Mouse (Mus musculus): ENCODE results near the gene Slc25a24. TPM values are rescaled to one million over a fixed set of nuclear protein-coding genes. Genes with fewer than 3 reads are reported as not detected.

The Slc25a24 gene
- polyA plus RNA-seq, 1 experiment from 2014 or later, result 24.0 TPM

DNA sequence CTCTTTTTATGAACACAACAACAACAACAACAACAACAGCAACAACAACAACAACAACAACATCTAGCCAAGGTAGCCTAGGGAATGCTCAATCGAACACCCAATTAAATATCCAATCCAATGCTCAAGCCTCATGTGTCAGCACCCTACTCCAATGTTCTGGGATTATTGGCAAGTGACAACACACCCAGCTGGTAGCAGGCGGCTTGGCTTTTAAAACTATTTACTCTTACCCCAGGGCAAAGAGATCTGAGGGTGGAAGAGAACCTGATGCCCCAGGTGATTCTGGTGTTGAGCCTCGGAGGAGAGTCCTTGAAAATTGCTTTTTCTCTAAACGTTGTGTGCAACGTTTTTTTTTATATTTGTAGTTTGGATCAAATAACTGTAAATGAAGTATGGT lies 51.4 kb downstream of the Slc25a24 start:
- no peaks in the 10 kb centered on the region for H3K27me3 ChIP-seq (ENCODE audit: control insufficient read depth, insufficient read depth, low read length)
- no peaks in the 10 kb centered on the region for H3K9me3 ChIP-seq (ENCODE audit: control insufficient read depth, low read length)
- no peak overlapping the region for H3K9ac ChIP-seq (ENCODE audit: low read length)
- peaks cover 2% of the 10 kb centered on the region; the same call in 1 of the 2 replicates for H3K36me3 ChIP-seq (ENCODE audit: control insufficient read depth, insufficient read depth, low read length)
- H3K4me1 ChIP-seq (replicated peaks; ENCODE audit: control insufficient read depth, insufficient read depth), result no peaks in the 10 kb centered on the region
- H3K4me3 ChIP-seq (ENCODE audit: low read depth, low read length), result no peak overlapping the region
- WGBS, result 65% methylated on average over 5 of the region's 5 CpGs
- ATAC-seq (ENCODE audit: low FRiP score, low TSS enrichment) (no peak), DNase-seq (ENCODE audit: low spot score) (no peak)
- no peak overlapping the region for H3K4me2 ChIP-seq (replicated peaks; ENCODE audit: low read depth)
- no peak overlapping the region for H3K27ac ChIP-seq (replicated peaks)
- TF ChIP-seq CTCF (IDR thresholded peaks at IDR 0.05; ENCODE audit: low read depth) (no peak), EP300 (optimal IDR thresholded peaks at IDR 0.05) (no peak)

GRCm38 (mm10) chr3:109178705-109179104 lies 55.8 kb downstream of the Slc25a24 start:
- no peaks in the 10 kb centered on the region for H3K4me1 ChIP-seq (replicated peaks; ENCODE audit: control insufficient read depth, insufficient read depth)
- no peak overlapping the region for H3K27ac ChIP-seq (replicated peaks)
- H3K4me2 ChIP-seq (replicated peaks; ENCODE audit: low read depth), result no peak overlapping the region
- H3K4me3 ChIP-seq (ENCODE audit: low read depth, low read length), result no peak overlapping the region
- no peaks in the 10 kb centered on the region for H3K27me3 ChIP-seq (ENCODE audit: control insufficient read depth, insufficient read depth, low read length)
- WGBS, result 44% methylated on average over 6 of the region's 6 CpGs
- DNase-seq (ENCODE audit: low spot score), result no peak
- H3K36me3 ChIP-seq (ENCODE audit: control insufficient read depth, insufficient read depth, low read length), result no peaks in the 10 kb centered on the region
- H3K9me3 ChIP-seq (ENCODE audit: control insufficient read depth, low read length), result no peaks in the 10 kb centered on the region
- no peak for TF ChIP-seq EP300 (optimal IDR thresholded peaks at IDR 0.05)
- no peak for TF ChIP-seq CTCF (IDR thresholded peaks at IDR 0.05; ENCODE audit: low read depth)
- ATAC-seq (ENCODE audit: low FRiP score, low TSS enrichment), result no peak
- no peak overlapping the region for H3K9ac ChIP-seq (ENCODE audit: low read length)

DNA sequence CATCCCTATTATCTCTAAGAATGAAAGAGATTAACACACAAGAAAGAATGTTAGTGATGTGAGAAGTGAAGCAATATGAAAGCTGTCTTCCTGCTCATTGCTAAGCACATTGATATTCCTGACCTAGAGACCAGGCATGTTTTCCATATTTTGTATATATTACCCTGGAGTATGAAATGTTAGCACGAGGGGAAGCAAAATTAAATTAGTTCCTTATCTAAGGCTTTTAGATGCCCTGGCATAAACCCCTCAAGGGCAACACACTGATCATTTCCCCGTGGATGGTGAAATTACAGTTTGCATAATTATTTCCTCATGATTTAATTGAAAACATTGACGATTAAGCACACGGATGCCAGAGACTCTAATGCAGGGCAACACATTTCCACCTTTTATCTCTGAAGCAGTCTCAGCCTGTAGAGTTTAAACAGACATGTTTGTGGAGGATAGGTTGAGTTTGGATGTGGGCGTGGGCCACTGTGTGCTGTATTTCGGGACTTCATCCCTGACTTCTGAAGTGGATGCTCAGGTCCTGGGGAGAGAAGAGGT lies 56.7 kb downstream of the Slc25a24 start:
- DNase-seq (ENCODE audit: low spot score), result no peak
- ATAC-seq (ENCODE audit: low FRiP score, low TSS enrichment), result no peak

GRCm38 (mm10) chr3:109196166-109196565 lies 73.2 kb downstream of the Slc25a24 start:
- H3K4me3 ChIP-seq (ENCODE audit: low read depth, low read length), result no peak overlapping the region
- 57% methylated on average over 2 of the region's 2 CpGs for WGBS
- H3K36me3 ChIP-seq (ENCODE audit: control insufficient read depth, insufficient read depth, low read length), result no peaks in the 10 kb centered on the region
- no peak overlapping the region for H3K27ac ChIP-seq (replicated peaks)
- no peak overlapping the region for H3K4me2 ChIP-seq (replicated peaks; ENCODE audit: low read depth)
- no peak for TF ChIP-seq EP300 (optimal IDR thresholded peaks at IDR 0.05)
- TF ChIP-seq CTCF (IDR thresholded peaks at IDR 0.05; ENCODE audit: low read depth), result no peak
- no peaks in the 10 kb centered on the region for H3K27me3 ChIP-seq (ENCODE audit: control insufficient read depth, insufficient read depth, low read length)
- no peak for DNase-seq (ENCODE audit: low spot score)
- no peaks in the 10 kb centered on the region for H3K9me3 ChIP-seq (ENCODE audit: control insufficient read depth, low read length)
- no peaks in the 10 kb centered on the region for H3K4me1 ChIP-seq (replicated peaks; ENCODE audit: control insufficient read depth, insufficient read depth)
- H3K9ac ChIP-seq (ENCODE audit: low read length), result no peak overlapping the region
- no peak for ATAC-seq (ENCODE audit: low FRiP score, low TSS enrichment)

More for the DNA sequence above, 56.7 kb downstream of the Slc25a24 start:
- Histone ChIP-seq H3K4me3 (ENCODE audit: low read depth, low read length) (no peak overlapping the region), H3K9me3 (ENCODE audit: control insufficient read depth, low read length) (no peaks in the 10 kb centered on the region), H3K27ac (replicated peaks) (no peak overlapping the region), H3K4me2 (replicated peaks; ENCODE audit: low read depth) (no peak overlapping the region), H3K4me1 (replicated peaks; ENCODE audit: control insufficient read depth, insufficient read depth) (no peaks in the 10 kb centered on the region), H3K36me3 (ENCODE audit: control insufficient read depth, insufficient read depth, low read length) (no peaks in the 10 kb centered on the region), H3K9ac (ENCODE audit: low read length) (no peak overlapping the region), H3K27me3 (ENCODE audit: control insufficient read depth, insufficient read depth, low read length) (no peaks in the 10 kb centered on the region)
- TF ChIP-seq EP300 (optimal IDR thresholded peaks at IDR 0.05) (no peak), CTCF (IDR thresholded peaks at IDR 0.05; ENCODE audit: low read depth) (no peak)
- 70% methylated on average over 6 of the region's 6 CpGs for WGBS

DNA sequence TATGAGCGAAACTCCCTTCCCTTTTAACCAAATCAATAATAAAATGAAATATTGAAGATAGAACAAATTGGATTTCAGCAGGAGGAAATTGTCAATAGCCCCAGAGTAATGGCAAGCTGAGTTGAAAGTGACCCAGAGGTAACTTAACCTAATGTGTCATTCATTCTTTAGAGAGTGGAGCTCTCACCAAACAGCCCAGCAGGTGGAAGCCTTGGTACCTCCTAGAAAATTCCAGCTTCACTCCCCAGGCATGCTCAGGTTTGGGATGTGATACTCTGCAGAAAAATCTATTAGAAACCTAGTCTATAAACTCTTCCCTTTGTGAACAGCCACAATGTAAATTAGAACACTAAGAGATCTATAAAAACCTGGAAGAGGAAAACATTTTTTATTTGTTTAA lies 76.3 kb downstream of the Slc25a24 start:
- H3K4me1 ChIP-seq (replicated peaks; ENCODE audit: control insufficient read depth, insufficient read depth), result no peaks in the 10 kb centered on the region
- no peaks in the 10 kb centered on the region for H3K9me3 ChIP-seq (ENCODE audit: control insufficient read depth, low read length)
- 89% methylated on average over 1 of the region's 1 CpGs for WGBS
- TF ChIP-seq EP300 (optimal IDR thresholded peaks at IDR 0.05) (no peak), CTCF (IDR thresholded peaks at IDR 0.05; ENCODE audit: low read depth) (peak; percentile 46)
- H3K4me3 ChIP-seq (ENCODE audit: low read depth, low read length), result no peak overlapping the region
- H3K27me3 ChIP-seq (ENCODE audit: control insufficient read depth, insufficient read depth, low read length), result no peaks in the 10 kb centered on the region
- ATAC-seq (ENCODE audit: low FRiP score, low TSS enrichment) (no peak), DNase-seq (ENCODE audit: low spot score) (no peak)
- H3K27ac ChIP-seq (replicated peaks), result no peak overlapping the region
- no peaks in the 10 kb centered on the region for H3K36me3 ChIP-seq (ENCODE audit: control insufficient read depth, insufficient read depth, low read length)
- no peak overlapping the region for H3K9ac ChIP-seq (ENCODE audit: low read length)
- H3K4me2 ChIP-seq (replicated peaks; ENCODE audit: low read depth), result no peak overlapping the region

GRCm38 (mm10) chr3:109212322-109212721 lies 89.4 kb downstream of the Slc25a24 start:
- no peaks in the 10 kb centered on the region for H3K36me3 ChIP-seq (ENCODE audit: control insufficient read depth, insufficient read depth, low read length)
- ATAC-seq (ENCODE audit: low FRiP score, low TSS enrichment) (no peak), DNase-seq (ENCODE audit: low spot score) (no peak)
- H3K27me3 ChIP-seq (ENCODE audit: control insufficient read depth, insufficient read depth, low read length), result no peaks in the 10 kb centered on the region
- H3K9ac ChIP-seq (ENCODE audit: low read length), result no peak overlapping the region
- 90% methylated on average over 3 of the region's 3 CpGs for WGBS
- H3K4me2 ChIP-seq (replicated peaks; ENCODE audit: low read depth), result no peak overlapping the region
- H3K27ac ChIP-seq (replicated peaks), result no peak overlapping the region
- H3K9me3 ChIP-seq (ENCODE audit: control insufficient read depth, low read length), result no peaks in the 10 kb centered on the region
- no peak overlapping the region for H3K4me3 ChIP-seq (ENCODE audit: low read depth, low read length)
- TF ChIP-seq CTCF (IDR thresholded peaks at IDR 0.05; ENCODE audit: low read depth) (no peak), EP300 (optimal IDR thresholded peaks at IDR 0.05) (no peak)
- no peaks in the 10 kb centered on the region for H3K4me1 ChIP-seq (replicated peaks; ENCODE audit: control insufficient read depth, insufficient read depth)

All from stomach, postnatal 0 days (tissue).